Mouse (Mus musculus) midbrain, embryonic 16.5 days (tissue): ENCODE data around the gene Txlna. TPM values are rescaled to one million over a fixed set of nuclear protein-coding genes. Genes with fewer than 3 reads are reported as not detected.

Source experiments
- ATAC-seq: fragments of 200-750 bp; cut with Nextera tagmentation; 2 replicates; pipeline ENCODE4 v1.8.0; 2017; ENCODE audit warnings: moderate TSS enrichment
- H3K27ac ChIP-seq: fragments of 300-500 bp; sonication (generic); 2 replicates; pipeline ENCODE4 v1.5.1; 2014; ENCODE audit warnings: mild to moderate bottlenecking, low read length, mixed read lengths
- H3K27me3 ChIP-seq: fragments of 300-500 bp; sonication (generic); 2 replicates; pipeline ENCODE4 v1.6.1; 2014; ENCODE audit warnings: low read depth, low read length, mixed read lengths; ENCODE audit not compliant: control insufficient read depth, insufficient read depth
- H3K36me3 ChIP-seq: fragments of 300-500 bp; sonication (generic); 2 replicates; pipeline ENCODE4 v1.6.1; 2014; ENCODE audit warnings: mild to moderate bottlenecking, low read length, moderate library complexity, mixed read lengths; ENCODE audit not compliant: control insufficient read depth, insufficient read depth
- H3K4me1 ChIP-seq: fragments of 300-500 bp; sonication (generic); 2 replicates; pipeline ENCODE4 v1.6.1; 2014; ENCODE audit warnings: mild to moderate bottlenecking, low read length, mixed read lengths; ENCODE audit not compliant: control insufficient read depth, insufficient read depth
- H3K4me2 ChIP-seq: fragments of 300-500 bp; sonication (generic); 2 replicates; pipeline ENCODE4 v1.6.1; 2014; ENCODE audit warnings: mild to moderate bottlenecking, low read length, mixed read lengths
- H3K4me3 ChIP-seq: fragments of 300-500 bp; sonication (generic); 2 replicates; pipeline ENCODE4 v1.5.1; 2014; ENCODE audit warnings: low read depth, mild to moderate bottlenecking, low read length, moderate library complexity, mixed read lengths
- H3K9ac ChIP-seq: fragments of 300-500 bp; sonication (generic); 2 replicates; pipeline ENCODE4 v1.6.1; 2014; ENCODE audit warnings: low read depth, low read length, mixed read lengths
- H3K9me3 ChIP-seq: fragments of 300-500 bp; sonication (generic); replicated peaks from 2 replicates; pipeline ENCODE4 v1.6.1; 2014; ENCODE audit warnings: mild to moderate bottlenecking, low read length, mixed read lengths; ENCODE audit not compliant: control insufficient read depth, poor library complexity, severe bottlenecking
- WGBS: fragments of 180-500 bp; shearing (Covaris S2); extraction: QIAGEN DNeasy Blood & Tissue Kit; methylation state at CpG from one replicate; pipeline ENCODE4 v1.1.7; 2014; 5-methylcytosine and 5-hydroxymethylcytosine counted together
- polyA plus RNA-seq: library from polyadenylated mRNA; unstranded; fragments of >200 nt; fragmentation: Nextera tagmentation; extraction: Ambion mirVana; gene quantifications from 2 replicates; pipeline ENCODE4 v1.2.1, GENCODE M21; 2015

The Txlna gene
- polyA plus RNA-seq, 1 experiment from 2014 or later: 42.5 TPM

GRCm38 (mm10) chr4:129614093-129614492 is 26.8 kb downstream of the Txlna start, which contains the start of gene Dcdc2b:
Gene Dcdc2b, minus strand, starts transcription at chr4:129614257.
- Histone ChIP-seq H3K4me2 (no peak within 1 kb of the TSS), H3K27me3 (no peaks in the 10 kb centered on the region), H3K4me1 (peaks cover 7% of the 10 kb centered on the region), H3K4me3 (no peak within 1 kb of the TSS), H3K36me3 (no peaks in the 10 kb centered on the region), H3K27ac (peak within 1 kb of the TSS; percentile 53; the same call in 1 of the 2 replicates), H3K9ac (no peak within 1 kb of the TSS), H3K9me3 (no peaks in the 10 kb centered on the region)
- ATAC-seq: no peak
- WGBS: 79% methylated on average over 6 of the region's 6 CpGs

GRCm38 (mm10) chr4:129610472-129610871 is 30.4 kb downstream of the Txlna start:
- Histone ChIP-seq H3K36me3 (peaks cover 10% of the 10 kb centered on the region), H3K9me3 (no peaks in the 10 kb centered on the region), H3K9ac (no peak overlapping the region), H3K4me1 (no peaks in the 10 kb centered on the region), H3K4me2 (no peak overlapping the region), H3K27me3 (no peaks in the 10 kb centered on the region), H3K27ac (no peak overlapping the region), H3K4me3 (no peak overlapping the region)
- WGBS: 64% methylated on average over 4 of the region's 4 CpGs
- ATAC-seq: no peak

- Histone ChIP-seq H3K9ac (no peak overlapping the region), H3K36me3 (peaks cover 10% of the 10 kb centered on the region), H3K4me2 (no peak overlapping the region), H3K4me1 (no peaks in the 10 kb centered on the region), H3K9me3 (no peaks in the 10 kb centered on the region), H3K4me3 (no peak overlapping the region), H3K27ac (no peak overlapping the region), H3K27me3 (no peaks in the 10 kb centered on the region)
- no peak for ATAC-seq
- WGBS: 91% methylated on average over 4 of the region's 4 CpGs
These were observed 30.8 kb downstream of the Txlna start for GRCm38 (mm10) chr4:129610026-129610425.

GRCm38 (mm10) chr4:129609139-129609631 is 31.7 kb downstream of the Txlna start:
- Histone ChIP-seq H3K4me2 (no peak overlapping the region), H3K4me3 (no peak overlapping the region), H3K9me3 (no peaks in the 10 kb centered on the region), H3K27ac (no peak overlapping the region), H3K36me3 (peaks cover 14% of the 10 kb centered on the region), H3K9ac (no peak overlapping the region), H3K27me3 (no peaks in the 10 kb centered on the region), H3K4me1 (no peaks in the 10 kb centered on the region)
- WGBS: 87% methylated on average over 12 of the region's 12 CpGs
- no peak for ATAC-seq

GRCm38 (mm10) chr4:129608426-129609025 is 32.3 kb downstream of the Txlna start:
- Histone ChIP-seq H3K27ac (peak overlapping the region; percentile 33; the same call in 1 of the 2 replicates), H3K9ac (peak overlapping the region; percentile 31; the same call in 1 of the 2 replicates), H3K4me1 (no peaks in the 10 kb centered on the region), H3K9me3 (no peaks in the 10 kb centered on the region), H3K27me3 (no peaks in the 10 kb centered on the region), H3K36me3 (peaks cover 18% of the 10 kb centered on the region), H3K4me2 (no peak overlapping the region), H3K4me3 (no peak overlapping the region)
- peak; percentile 89 for ATAC-seq
- WGBS: 36% methylated on average over 7 of the region's 7 CpGs

GRCm38 (mm10) chr4:129600233-129601158 is 40.4 kb downstream of the Txlna start, which contains the start of the genes Eif3i and Tmem234:
Gene Eif3i, minus strand, starts transcription at chr4:129600648.
Gene Tmem234, plus strand, starts transcription at chr4:129600668.
- Histone ChIP-seq H3K4me1 (peaks cover 25% of the 10 kb centered on the region), H3K4me3 (peak within 1 kb of the TSS; percentile 98), H3K27ac (peak within 1 kb of the TSS; percentile 74), H3K36me3 (peaks cover 8% of the 10 kb centered on the region), H3K27me3 (no peaks in the 10 kb centered on the region), H3K9me3 (no peaks in the 10 kb centered on the region), H3K4me2 (peak within 1 kb of the TSS; percentile 92), H3K9ac (peak within 1 kb of the TSS; percentile 96)
- peak; percentile 89 for ATAC-seq
- under 1% methylated on average over 72 of the region's 74 CpGs for WGBS

- H3K4me1 ChIP-seq: peaks cover 2% of the 10 kb centered on the region; the same call in 1 of the 2 replicates
- no peak overlapping the region for H3K4me3 ChIP-seq
- ATAC-seq: no peak
- H3K9ac ChIP-seq: no peak overlapping the region
- no peak overlapping the region for H3K4me2 ChIP-seq
- H3K27me3 ChIP-seq: no peaks in the 10 kb centered on the region
- no peak overlapping the region for H3K27ac ChIP-seq
- 74% methylated on average over 4 of the region's 4 CpGs for WGBS
- H3K9me3 ChIP-seq: no peaks in the 10 kb centered on the region
- peaks cover 25% of the 10 kb centered on the region for H3K36me3 ChIP-seq
These were observed 52.0 kb downstream of the Txlna start for GRCm38 (mm10) chr4:129588865-129589264.

GRCm38 (mm10) chr4:129586943-129587342 is 53.9 kb downstream of the Txlna start:
- Histone ChIP-seq H3K9me3 (no peaks in the 10 kb centered on the region), H3K27ac (no peak overlapping the region), H3K4me2 (no peak overlapping the region), H3K36me3 (peaks cover 7% of the 10 kb centered on the region), H3K4me1 (peaks cover 2% of the 10 kb centered on the region; the same call in 1 of the 2 replicates), H3K9ac (no peak overlapping the region), H3K27me3 (no peaks in the 10 kb centered on the region), H3K4me3 (no peak overlapping the region)
- no peak for ATAC-seq
- WGBS: 31% methylated on average over 1 of the region's 1 CpGs
